Mouse (Mus musculus) lung, adult 18-20 months (tissue): ENCODE measurements around the gene Adar.
"Not testable (repeated sequence)": the region's sequence is repeated elsewhere in the genome, so short reads cannot be mapped to it uniquely, and the experiment has no call there.

ENCODE experiments used
- DNase-seq, 2 experiments: peaks; one replicate each; pipeline ENCODE4 v3.0.0; 2022; ENCODE audit warnings: mixed read lengths in 2 of 2

Gene Adar

GRCm38 (mm10) chr3:89798518-89798917, 83.7 kb downstream of the Adar start:
- no peak for DNase-seq

GRCm38 (mm10) chr3:89799476-89799875, 84.7 kb downstream of the Adar start:
- DNase-seq, result no peak

- not testable (repeated sequence) for DNase-seq
Measured at GRCm38 (mm10) chr3:89800078-89800477, 85.3 kb downstream of the Adar start.

GRCm38 (mm10) chr3:89800774-89801506, 86.1 kb downstream of the Adar start:
- DNase-seq, result no peak

DNA sequence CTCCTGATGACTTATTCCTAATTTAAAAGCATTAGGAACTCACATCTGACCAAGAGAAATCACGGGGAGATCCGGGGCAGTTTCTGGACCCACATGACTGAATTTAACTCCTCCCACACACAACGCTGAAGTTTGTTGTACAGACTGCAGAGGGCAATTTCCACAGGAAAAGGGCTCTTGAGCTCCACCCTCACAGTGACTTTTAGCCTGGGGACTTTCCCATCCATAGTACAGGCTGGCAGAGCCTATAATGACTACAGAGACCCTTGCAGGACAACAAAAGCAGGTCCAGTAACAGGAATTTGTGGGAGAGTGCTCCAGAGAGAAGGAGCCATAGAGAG, 86.7 kb downstream of the Adar start:
- peak; percentile 19 to 23 for DNase-seq

GRCm38 (mm10) chr3:89802876-89803275, 88.1 kb downstream of the Adar start:
- no peak for DNase-seq
